Mouse (Mus musculus) bone marrow, adult 2 months (tissue): ENCODE measurements around the gene Pde5a.

Experiments
- CTCF ChIP-seq: fragments of 200-500 bp; IDR thresholded peaks from 2 replicates; pipeline ENCODE4 v1.5.1; 2011; ENCODE audit warnings: low read length, control low read depth; ENCODE audit not compliant: control insufficient read depth, insufficient read depth
- POLR2A ChIP-seq: fragments of 200-500 bp; IDR thresholded peaks from 2 replicates; pipeline ENCODE4 v1.6.1; 2011; ENCODE audit warnings: low read depth, mild to moderate bottlenecking, control low read depth, low read length, borderline replicate concordance; ENCODE audit not compliant: control insufficient read depth

- TF ChIP-seq POLR2A: no peak
- TF ChIP-seq CTCF: no peak
Measured at GRCm38 (mm10) chr3:122877543-122877942, 148.8 kb downstream of the Pde5a start.
